Mouse (Mus musculus) frontal cortex, adult (tissue): Measurements from ENCODE around the gene Mlxip.

Source experiments
- ATAC-seq: cut with Nextera tagmentation; 2 replicates; pipeline ENCODE4 v1.9.2; 2017; ENCODE audit warnings: mild to moderate bottlenecking, moderate library complexity, mixed read lengths; ENCODE audit not compliant: low TSS enrichment

The Mlxip gene

DNA sequence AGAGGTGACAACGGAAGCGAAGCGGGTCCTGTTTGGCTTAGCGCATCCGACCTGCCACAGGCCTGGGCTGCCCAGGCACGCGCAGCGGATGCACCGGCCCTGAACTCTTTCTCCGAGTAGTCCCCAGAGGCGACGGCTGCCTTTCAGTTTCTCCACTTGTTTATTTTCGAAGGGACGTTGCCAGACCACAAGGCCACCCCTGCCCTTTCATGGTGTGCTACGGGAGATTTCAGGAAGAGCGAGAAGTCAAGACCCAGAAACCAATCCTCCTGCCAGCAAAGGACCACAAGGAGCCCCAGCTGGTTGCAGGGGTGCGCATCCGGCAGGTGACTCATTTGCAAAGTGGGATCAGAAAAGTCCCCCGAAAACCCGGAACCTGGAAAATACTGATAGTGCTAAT is 12.6 kb upstream of the Mlxip start:
- ATAC-seq: no peak

- ATAC-seq: no peak
Measured at GRCm38 (mm10) chr5:123382686-123383085, 11.9 kb upstream of the Mlxip start.

DNA sequence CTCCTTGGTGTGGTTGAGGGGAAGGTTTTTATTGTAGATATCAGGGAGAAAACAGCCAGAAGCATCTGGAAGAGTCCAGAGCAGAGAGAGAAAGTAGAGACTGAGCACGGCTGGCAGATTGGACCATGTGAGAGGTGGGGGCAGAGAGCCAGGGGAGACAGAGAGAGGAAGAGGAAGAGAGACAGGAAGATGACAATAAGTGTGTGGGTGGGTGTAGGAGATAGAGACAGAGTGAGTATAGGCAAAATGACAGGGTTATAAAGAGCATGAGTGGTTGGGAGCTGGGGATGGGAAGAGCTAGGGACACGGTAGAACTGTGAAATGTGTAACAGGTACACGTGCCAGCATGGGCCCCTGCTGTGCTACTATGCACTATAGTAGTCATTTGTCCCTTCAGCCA is 6.1 kb upstream of the Mlxip start:
- ATAC-seq: no peak

GRCm38 (mm10) chr5:123390536-123391441 is 3.8 kb upstream of the Mlxip start:
- no peak for ATAC-seq

GRCm38 (mm10) chr5:123391442-123391809 is 3.2 kb upstream of the Mlxip start:
- peak; percentile 50; the same call in 1 of the 2 replicates for ATAC-seq

GRCm38 (mm10) chr5:123393786-123394302 is 754 bp upstream of the Mlxip start:
- ATAC-seq: no peak

- peak; percentile 17 for ATAC-seq
Measured at GRCm38 (mm10) chr5:123394957-123395881, 621 bp downstream of the Mlxip start.

GRCm38 (mm10) chr5:123396901-123397464 is 2.4 kb downstream of the Mlxip start:
- ATAC-seq: no peak

DNA sequence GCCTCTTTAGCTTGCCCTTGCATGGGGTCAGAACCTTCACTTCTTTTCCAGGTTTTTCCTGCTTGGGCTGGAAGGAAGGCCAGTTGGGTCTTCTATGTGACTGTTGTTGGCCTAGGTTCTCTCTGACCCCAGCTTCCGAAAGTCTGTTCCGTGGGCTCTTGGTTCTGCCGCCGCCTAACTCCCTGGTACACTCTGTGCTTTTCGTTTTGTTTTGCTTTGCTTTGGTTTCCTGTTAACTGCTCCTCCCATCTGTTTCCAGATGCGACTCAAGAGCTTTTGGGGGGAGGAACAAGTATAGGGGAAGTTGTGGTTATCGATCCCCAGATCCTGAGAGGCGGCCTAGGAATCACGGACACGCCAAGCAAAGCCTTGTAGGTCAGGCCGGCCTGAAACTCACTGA is 3.2 kb downstream of the Mlxip start:
- no peak for ATAC-seq

DNA sequence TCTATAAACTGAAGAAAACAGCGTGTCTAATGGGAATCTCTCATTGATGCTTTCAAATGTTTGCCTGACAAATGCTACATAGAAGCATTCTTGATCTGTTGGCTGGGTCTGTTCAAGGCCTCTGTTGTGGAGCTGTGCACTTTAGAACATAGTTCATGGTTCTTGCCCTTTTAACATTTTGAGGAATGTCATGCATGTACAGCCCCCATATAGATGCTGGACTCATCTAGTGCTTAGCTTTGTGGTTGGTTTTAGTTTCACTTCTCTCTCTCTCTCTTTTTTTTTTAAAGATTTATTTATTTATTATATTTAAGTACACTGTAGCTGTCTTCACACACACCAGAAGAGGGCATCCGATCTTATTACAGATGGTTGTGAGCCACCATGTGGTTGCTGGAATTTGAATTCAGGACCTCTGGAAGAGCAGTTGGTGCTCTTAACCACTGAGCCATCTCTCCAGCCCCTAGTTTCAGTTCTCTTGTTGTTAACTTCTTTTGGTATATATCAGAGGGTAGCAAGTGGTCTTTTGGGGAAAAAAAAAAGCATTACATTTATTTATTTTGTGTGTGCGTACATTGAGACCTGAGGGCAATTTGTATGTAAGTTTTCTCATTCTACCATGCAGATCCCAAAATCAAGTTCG is 4.4 kb downstream of the Mlxip start:
- no peak for ATAC-seq

DNA sequence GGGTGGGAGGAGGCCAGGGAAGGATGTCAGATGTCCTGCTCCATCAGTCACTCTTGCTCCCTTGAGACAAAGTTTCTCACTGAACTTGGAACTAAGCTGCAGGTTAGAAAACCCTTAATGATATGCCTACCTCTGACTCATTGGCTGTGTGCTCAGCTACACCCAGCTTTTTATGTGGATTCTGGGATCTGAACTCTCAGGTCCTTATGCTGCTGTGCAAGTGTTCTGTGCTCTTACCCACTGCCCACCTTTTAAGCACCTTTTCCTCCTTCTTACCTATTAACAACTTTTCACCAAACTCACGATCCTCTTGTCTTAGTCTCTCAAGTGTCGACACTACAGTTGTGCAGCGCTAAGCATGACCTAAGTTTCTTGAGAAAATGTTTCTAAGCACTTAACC is 9.9 kb downstream of the Mlxip start:
- no peak for ATAC-seq

DNA sequence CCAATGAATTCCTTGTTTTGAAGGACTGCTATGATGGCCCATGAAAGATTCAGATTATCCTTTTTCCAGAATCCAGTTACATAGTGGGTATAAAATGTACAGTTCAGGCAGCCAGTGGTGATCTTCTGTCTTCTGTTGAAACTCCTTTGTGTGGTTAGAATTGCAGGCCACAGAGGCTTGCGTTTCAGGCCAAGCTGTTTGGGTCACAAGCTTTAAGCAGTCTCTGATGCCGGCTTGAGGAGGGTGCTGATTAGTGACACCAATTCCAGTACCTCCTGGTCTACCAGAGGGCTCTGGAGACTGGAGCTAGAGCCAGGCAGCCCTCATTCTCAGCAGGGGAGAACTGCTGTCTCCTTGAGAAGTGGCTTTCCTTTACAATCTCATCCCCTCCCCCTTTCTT is 12.4 kb downstream of the Mlxip start:
- ATAC-seq: no peak

DNA sequence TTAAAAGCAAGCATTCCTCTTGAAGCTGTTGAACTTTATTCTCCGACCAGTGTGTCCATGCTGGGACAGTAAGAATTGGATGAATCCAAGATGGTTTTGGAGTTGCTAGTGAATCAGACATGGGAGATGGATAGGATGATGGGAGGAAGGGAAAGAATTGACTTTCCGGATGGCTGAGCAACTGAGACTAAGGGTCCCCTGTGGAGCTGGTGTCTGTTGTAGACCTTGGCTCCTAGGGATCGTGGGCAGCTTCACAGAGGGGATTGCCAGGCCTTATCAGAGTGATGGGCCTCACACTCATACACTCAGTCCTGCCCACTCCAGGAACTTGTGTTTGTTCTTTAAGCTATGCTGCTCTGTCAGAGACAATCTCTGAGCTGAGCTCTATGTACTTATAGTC is 13.6 kb downstream of the Mlxip start:
- no peak for ATAC-seq

GRCm38 (mm10) chr5:123412193-123412592 is 17.6 kb downstream of the Mlxip start:
- no peak for ATAC-seq

- no peak for ATAC-seq
Measured at GRCm38 (mm10) chr5:123413866-123414363, 19.3 kb downstream of the Mlxip start.

GRCm38 (mm10) chr5:123416149-123416548 is 21.6 kb downstream of the Mlxip start:
- ATAC-seq: no peak

GRCm38 (mm10) chr5:123416566-123417518 is 22.2 kb downstream of the Mlxip start:
- ATAC-seq: no peak

GRCm38 (mm10) chr5:123423885-123424284 is 29.3 kb downstream of the Mlxip start:
- ATAC-seq: peak; percentile 80; the same call in 1 of the 2 replicates

GRCm38 (mm10) chr5:123427556-123427955 is 33.0 kb downstream of the Mlxip start:
- no peak for ATAC-seq
